Mouse (Mus musculus) left cerebral cortex, postnatal 4 days (tissue): ENCODE measurements around the gene Tsc22d1. TPM values are rescaled to one million over a fixed set of nuclear protein-coding genes. Genes with fewer than 3 reads are reported as not detected.
A peak's percentile ranks its signal among the peaks of the same experiment; 100 is the strongest.

Experiments used
- DNase-seq: peaks from one replicate; pipeline ENCODE4 v3.0.0-alpha.2; 2022
- intact Hi-C: fragments of 180-260 bp; cut with DNase I; formaldehyde crosslinking; loops from one replicate; pipeline ENCODE4 v1.15.1; 2025
- total RNA-seq, 2 experiments: library from RNA; stranded (reverse); gene quantifications; 2 replicates each; pipeline ENCODE4 v1.2.3; 2021

Gene Tsc22d1
- total RNA-seq, 2 experiments from 2014 or later = 619 to 641 TPM

- intact Hi-C loops = loop anchor here (5.0 kb wide), 1 partner anchor 532 kb away; no protein-coding TSS in a partner anchor
- DNase-seq = no peak
Measured at GRCm38 (mm10) chr14:76479867-76480266, 65.1 kb downstream of the Tsc22d1 start.

DNA sequence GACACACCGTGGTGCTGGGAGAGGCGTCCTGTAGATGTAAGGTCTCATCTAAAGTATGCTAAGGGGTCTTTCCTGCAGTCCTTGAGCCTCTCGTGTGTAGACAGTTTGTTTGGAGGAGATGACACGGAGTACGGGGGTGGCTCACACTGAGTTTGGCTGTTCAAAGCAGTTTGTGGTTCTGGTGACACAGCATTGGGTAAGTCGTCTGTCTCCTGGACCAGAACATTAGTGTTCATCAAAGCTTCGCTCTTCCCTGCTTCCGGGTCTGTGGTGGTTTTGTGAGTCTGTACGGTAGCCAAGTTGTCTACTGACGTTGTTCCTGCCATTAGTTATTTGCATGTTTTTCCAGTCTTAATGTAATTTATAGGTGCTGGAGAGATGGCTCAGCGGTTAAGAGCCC lies 65.7 kb downstream of the Tsc22d1 start:
- intact Hi-C loops = loop anchor here (5.0 kb wide), 1 partner anchor 532 kb away; no protein-coding TSS in a partner anchor
- DNase-seq = no peak

DNA sequence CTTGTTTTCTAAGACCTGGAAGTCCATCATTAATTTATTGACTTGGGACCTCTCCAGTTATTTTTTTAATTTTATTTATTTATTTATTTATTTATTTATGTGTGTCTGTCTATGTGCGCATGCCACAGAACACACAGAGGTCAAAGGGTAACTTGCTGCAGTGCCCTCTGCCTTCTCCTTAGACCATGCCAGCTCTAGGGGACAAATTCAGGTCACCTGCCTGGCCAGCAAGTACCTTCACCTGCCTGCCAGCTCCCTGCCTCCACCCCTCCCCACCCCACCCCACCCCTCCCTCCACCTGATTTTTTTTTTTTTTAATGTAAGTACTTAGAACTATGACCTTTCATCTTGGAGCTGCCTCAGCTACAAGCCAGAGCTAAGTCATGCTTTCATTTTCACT lies 68.9 kb downstream of the Tsc22d1 start:
- intact Hi-C loops = loop anchor here (5.0 kb wide), 1 partner anchor 529 kb away; no protein-coding TSS in a partner anchor
- no peak for DNase-seq

DNA sequence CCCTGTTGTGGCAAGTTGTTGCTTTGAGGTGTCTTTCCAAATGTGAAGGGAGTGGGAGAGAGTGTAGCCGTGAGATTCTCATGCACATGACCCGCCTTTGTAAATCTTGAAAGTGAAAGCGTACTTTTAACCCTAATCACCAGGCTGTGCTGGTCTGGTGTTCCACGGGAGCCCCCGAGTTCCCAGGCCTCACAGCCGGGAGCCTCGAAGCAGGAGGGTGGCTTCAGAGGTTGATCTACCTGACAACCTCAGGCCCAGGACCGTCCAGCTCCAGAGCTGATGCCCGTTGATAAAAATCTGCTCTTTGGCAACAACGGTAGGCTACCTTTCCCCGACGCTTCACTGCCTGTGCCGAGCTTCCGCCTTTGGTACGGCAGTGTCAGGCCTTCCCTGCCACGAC lies 72.8 kb downstream of the Tsc22d1 start:
- no peak for DNase-seq
- intact Hi-C loops = no loop called here

DNA sequence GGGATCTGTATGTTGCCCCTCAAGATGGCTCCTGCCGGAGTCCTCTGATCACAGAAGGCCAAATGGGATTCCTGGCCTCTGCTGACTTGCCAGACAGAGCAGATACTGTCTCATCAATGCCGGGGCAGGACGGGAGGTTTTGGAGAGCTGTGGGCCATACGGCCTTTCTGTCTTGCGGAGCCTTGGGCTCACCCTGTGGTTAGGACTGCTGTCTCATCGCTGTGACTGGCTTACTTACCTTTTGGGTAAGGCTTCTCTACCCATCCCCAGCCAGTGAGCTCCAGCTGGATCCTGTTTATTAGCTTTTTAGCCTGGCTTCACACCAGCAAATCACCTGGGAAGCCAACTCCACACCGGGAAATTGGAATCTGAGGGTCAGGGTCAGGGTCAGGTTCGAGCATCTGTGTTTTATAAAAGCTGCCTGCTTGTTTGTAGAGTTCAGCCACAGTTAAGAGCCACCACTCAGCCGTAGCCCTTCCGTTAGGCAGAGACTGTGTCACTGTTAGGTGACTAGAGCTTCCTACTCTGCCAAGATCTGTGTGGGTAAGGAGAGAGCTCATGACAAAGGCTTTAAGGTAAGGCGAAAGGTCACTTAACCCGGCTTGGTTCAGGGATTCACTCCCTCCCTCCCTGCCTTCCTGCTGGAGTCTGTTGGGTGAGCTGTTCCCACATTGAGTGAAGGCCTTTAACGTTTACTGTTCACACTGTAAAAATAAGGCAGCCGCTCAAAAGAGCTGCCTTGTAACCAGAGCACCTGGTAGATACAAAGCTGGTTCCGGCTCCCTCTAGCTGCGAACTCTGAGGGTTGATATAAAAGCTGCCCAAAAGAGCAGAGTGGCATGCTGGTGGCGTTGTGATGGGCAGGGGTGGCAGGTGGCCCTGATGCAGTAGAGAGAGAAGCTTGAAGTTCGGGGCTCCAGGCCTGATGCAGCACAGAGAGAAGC lies 73.6 kb downstream of the Tsc22d1 start:
- no peak for DNase-seq
- intact Hi-C loops = no loop called here

- peak; percentile 56 for DNase-seq
- intact Hi-C loops = no loop called here
Measured at GRCm38 (mm10) chr14:76489128-76489527, 74.4 kb downstream of the Tsc22d1 start.

DNA sequence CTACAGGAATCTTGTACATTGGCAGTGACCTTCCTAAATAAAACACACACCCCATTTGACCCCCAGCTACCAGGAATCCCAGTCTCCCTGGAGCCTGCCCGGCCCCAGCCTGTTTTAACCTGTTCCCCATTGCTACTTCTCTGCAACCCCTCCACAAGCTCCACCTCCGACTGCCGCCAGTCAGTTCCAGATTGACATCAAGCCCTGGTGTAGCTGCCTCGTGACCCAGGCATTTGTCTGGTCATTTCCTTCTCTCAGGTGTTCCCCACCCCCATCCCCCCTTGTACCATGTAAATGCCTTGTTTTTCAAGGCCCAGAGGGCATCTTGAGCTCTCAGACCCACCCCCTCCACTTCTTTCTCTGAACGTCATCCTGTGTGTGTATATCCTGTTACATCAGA lies 80.3 kb downstream of the Tsc22d1 start:
- DNase-seq = no peak
- intact Hi-C loops = no loop called here

- intact Hi-C loops = no loop called here
- DNase-seq = no peak
Measured at GRCm38 (mm10) chr14:76497187-76497586, 82.4 kb downstream of the Tsc22d1 start.

DNA sequence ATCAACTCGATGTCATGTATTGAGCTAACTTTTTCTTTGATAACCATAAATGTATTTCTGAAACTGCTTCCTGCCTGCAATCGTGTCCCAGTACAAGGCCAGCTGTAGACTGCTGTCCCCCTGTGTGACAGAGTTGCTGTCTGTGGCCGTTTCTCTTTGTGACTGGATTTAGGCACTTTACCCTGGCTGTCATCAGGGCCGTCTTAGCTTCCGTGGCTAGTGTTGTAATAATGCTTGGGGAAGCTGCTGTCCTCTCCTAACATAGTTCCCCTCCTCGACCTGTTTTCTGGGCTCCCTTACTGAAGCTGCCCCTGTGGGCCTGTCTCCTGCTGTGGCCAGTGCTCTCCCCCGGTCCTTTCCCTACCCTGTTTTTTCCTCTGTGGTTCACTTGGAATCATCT lies 83.4 kb downstream of the Tsc22d1 start:
- intact Hi-C loops = no loop called here
- DNase-seq = no peak

DNA sequence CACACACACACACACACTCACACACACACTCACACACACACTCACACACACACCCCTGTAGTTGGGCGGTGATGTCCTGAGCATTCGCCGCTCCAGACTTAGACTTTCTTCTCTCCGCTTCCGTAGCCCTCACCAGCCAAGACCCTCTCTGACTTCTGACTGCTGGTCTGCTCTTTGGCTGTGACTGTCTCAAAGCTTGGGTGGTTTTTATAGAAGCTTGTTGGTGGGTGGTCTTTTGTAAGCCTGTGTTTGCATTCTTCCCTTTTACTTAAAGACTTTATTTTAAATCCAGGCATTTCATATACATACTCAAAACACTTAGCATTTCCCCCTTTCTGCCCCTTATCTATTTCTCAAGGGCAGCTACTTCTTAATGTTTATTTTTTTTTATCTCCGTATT lies 84.7 kb downstream of the Tsc22d1 start:
- intact Hi-C loops = no loop called here
- DNase-seq = no peak

DNA sequence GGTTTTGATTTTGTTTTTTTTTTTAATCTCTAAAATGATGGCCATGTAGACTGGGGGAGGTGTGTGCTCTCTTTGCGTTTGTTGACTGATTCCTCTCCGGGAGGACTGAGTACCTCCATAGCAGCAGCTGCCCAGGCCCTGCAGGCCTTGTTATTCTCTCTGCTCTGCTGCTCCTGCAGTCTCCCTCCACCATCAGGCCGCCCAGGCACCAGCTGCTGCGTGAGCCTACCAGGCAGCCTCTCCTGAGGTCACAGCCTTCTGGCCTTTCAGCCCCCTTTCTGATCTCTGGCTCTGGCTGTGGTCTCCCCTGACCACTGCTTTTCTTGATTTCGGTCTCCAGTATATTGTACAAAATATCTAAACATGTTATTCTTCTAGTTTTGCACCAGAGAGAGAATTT lies 85.3 kb downstream of the Tsc22d1 start:
- intact Hi-C loops = loop anchor here (10.0 kb wide), 3 partner anchors 125 to 275 kb away; no protein-coding TSS in a partner anchor
- DNase-seq = peak; percentile 59

DNA sequence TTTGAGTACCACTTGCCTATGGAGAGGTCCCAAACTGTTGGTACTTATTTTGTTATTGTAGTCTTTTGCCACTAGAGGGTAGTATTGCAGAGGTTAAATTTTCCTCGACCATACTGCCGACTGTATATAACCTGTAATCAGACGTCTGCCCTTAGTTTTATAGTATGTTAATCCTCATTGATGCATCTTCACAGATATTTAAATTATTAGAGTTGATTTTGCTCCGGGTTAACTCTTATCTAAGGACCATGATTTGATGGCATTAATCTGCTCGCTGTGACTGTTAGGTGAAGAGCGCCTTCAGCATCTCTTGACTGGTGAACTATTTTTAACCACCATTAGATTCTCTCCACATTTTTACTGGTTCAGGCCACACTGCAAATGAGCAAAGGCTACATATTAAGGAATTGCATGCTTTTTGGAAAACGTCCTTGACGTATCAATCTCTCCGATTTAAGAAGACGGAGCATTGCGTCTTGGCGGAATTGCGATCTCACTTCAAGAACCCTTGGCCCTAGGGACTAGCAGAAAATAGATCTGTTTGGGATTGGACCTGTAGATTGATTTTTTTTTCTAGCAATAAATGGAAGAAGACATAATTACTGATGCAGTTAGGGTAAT lies 88.6 kb downstream of the Tsc22d1 start:
- no peak for DNase-seq
- intact Hi-C loops = loop anchor here (2.0 to 10.0 kb wide), 5 partner anchors 121 to 509 kb away; no protein-coding TSS in a partner anchor

DNA sequence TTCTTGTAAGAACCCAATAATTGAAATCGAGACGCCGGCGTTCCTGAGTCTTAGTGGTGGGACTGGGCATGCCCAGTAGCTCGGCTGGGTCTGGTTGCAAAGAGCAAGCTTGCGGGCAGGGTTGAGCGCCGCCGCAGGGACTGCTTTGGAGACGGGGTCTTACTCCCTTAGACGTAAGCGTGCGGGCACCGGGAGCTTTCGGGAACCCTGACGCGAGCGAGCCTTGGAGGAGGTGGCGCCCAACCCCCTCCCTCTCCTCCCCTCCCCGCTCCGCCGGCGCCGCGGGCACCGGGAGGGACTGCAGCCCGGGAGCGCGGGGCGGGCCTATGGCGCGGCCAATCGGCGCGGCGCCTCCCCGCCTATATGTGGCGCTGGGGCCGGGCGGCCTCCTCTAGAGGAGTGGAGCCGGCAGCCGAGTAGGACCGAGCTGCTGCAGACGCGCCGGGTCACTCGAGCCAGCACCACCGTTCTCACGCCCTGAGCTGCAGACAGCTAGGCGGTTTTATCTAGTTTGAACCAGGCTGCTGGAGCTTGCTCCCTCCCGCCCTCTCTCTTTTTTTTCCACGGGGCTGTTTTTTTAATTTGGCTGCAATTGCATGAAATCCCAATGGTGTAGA lies 89.5 kb downstream of the Tsc22d1 start:
- DNase-seq = peak; percentile 95
- intact Hi-C loops = loop anchor here (10.0 kb wide), 3 partner anchors 121 to 271 kb away; no protein-coding TSS in a partner anchor

- intact Hi-C loops = loop anchor here (5.0 to 10.0 kb wide), 4 partner anchors 52 to 270 kb away; partner anchors contain the start of gene Serp2
- no peak for DNase-seq
Measured at GRCm38 (mm10) chr14:76505101-76505438, 90.3 kb downstream of the Tsc22d1 start.

GRCm38 (mm10) chr14:76505439-76506220 lies 90.9 kb downstream of the Tsc22d1 start:
- DNase-seq = peak; percentile 96
- intact Hi-C loops = loop anchor here (5.0 to 10.0 kb wide), 4 partner anchors 52 to 269 kb away; partner anchors contain the start of gene Serp2

DNA sequence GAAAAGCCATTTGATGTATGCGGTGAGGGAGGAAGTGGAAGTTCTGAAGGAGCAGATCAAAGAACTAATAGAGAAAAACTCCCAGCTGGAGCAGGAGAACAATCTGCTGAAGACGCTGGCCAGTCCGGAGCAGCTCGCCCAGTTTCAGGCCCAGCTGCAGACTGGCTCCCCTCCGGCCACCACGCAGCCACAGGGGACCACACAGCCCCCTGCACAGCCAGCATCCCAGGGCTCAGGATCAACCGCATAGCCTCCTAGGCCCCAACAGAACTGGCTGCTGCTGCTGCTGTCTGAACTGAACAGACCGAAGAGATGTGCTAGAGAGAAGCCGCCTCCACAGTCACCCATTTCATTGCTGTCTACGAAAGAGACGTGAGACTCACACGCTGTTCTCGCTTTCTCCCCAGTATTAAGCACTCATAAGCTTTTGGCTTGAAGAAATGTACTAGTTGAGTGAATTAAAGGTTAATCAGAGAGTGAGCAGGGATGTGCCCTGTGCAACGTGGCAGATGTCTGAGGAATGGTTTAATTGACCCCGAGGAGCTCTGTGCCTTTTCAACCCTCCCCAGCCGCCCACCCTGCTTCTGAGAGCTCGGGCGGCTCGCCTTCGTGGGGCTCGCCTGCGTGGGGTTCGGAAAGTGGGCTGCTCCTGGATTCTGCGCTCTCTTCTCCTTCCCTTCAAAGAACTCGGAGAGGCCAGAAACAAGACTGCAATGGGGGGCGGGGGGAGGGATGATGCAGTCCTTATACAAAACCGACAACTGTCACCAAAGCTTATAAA lies 91.9 kb downstream of the Tsc22d1 start:
- intact Hi-C loops = loop anchor here (5.0 to 10.0 kb wide), 4 partner anchors 51 to 268 kb away; partner anchors contain the start of gene Serp2
- no peak for DNase-seq

DNA sequence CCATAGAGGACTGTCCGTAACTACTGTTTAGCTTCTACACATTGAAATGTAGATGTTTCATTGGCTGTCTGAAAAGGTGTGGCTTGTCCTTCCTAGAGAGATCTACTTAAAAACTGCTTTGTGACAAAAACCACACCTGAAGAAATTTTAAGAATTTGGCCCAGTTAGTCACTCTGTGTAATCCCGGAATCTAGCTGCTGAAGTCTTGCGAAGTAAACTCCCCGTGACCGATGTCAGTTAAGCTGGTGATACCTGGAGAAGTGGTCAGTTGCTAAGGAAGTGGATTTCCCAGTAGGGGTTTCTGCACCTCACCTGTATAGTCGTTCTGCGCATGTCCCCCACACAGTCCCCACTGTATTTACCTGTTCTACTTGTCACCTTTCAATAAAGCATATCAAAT lies 92.6 kb downstream of the Tsc22d1 start:
- intact Hi-C loops = loop anchor here (5.0 to 10.0 kb wide), 4 partner anchors 50 to 267 kb away; partner anchors contain the start of gene Serp2
- no peak for DNase-seq

- no peak for DNase-seq
- intact Hi-C loops = loop anchor here (5.0 to 10.0 kb wide), 4 partner anchors 49 to 267 kb away; partner anchors contain the start of gene Serp2
Measured at GRCm38 (mm10) chr14:76507804-76508500, 93.2 kb downstream of the Tsc22d1 start.
